Mouse (Mus musculus) forebrain, embryonic 13.5 days (tissue): Measurements from ENCODE around the gene Asz1. TPM values are rescaled to one million over a fixed set of nuclear protein-coding genes. Genes with fewer than 3 reads are reported as not detected.
A peak's percentile ranks its signal among the peaks of the same experiment; 100 is the strongest.

Source experiments
- ATAC-seq: fragments of 200-750 bp; cut with Nextera tagmentation; 2 replicates; pipeline ENCODE4 v1.8.0; 2017
- H3K27ac ChIP-seq: fragments of 300-500 bp; sonication (generic); 2 replicates; pipeline ENCODE4 v1.5.1; 2015; ENCODE audit warnings: inconsistent platforms, mild to moderate bottlenecking, moderate library complexity
- H3K27me3 ChIP-seq: fragments of 300-500 bp; sonication (generic); 2 replicates; pipeline ENCODE4 v1.6.1; 2015; ENCODE audit warnings: mild to moderate bottlenecking, inconsistent platforms
- H3K36me3 ChIP-seq: fragments of 300-500 bp; sonication (generic); 2 replicates; pipeline ENCODE4 v1.6.1; 2015; ENCODE audit warnings: mild to moderate bottlenecking, inconsistent platforms; ENCODE audit not compliant: poor library complexity, severe bottlenecking
- H3K4me1 ChIP-seq: fragments of 300-500 bp; sonication (generic); 2 replicates; pipeline ENCODE4 v1.6.1; 2015; ENCODE audit warnings: inconsistent platforms
- H3K4me2 ChIP-seq: fragments of 300-500 bp; sonication (generic); 2 replicates; pipeline ENCODE4 v1.6.1; 2015; ENCODE audit warnings: inconsistent platforms, mild to moderate bottlenecking, moderate library complexity
- H3K4me3 ChIP-seq: fragments of 300-500 bp; sonication (generic); 2 replicates; pipeline ENCODE4 v1.5.1; 2015; ENCODE audit warnings: mild to moderate bottlenecking, inconsistent platforms
- H3K9ac ChIP-seq: fragments of 300-500 bp; sonication (generic); 2 replicates; pipeline ENCODE4 v1.6.1; 2015; ENCODE audit warnings: mild to moderate bottlenecking, inconsistent platforms
- H3K9me3 ChIP-seq: fragments of 300-500 bp; sonication (generic); replicated peaks from 2 replicates; pipeline ENCODE4 v1.6.1; 2016; ENCODE audit warnings: inconsistent platforms
- WGBS: fragments of 180-500 bp; shearing (Covaris S2); methylation state at CpG from one replicate; pipeline ENCODE4 v1.1.7; 2015; 5-methylcytosine and 5-hydroxymethylcytosine counted together
- polyA plus RNA-seq: library from polyadenylated mRNA; unstranded; fragments of >200 nt; fragmentation: Nextera tagmentation; extraction: Ambion mirVana; gene quantifications from 2 replicates; pipeline ENCODE4 v1.2.1, GENCODE M21; 2015

The Asz1 gene
- polyA plus RNA-seq, 1 experiment from 2014 or later, result not detected

DNA sequence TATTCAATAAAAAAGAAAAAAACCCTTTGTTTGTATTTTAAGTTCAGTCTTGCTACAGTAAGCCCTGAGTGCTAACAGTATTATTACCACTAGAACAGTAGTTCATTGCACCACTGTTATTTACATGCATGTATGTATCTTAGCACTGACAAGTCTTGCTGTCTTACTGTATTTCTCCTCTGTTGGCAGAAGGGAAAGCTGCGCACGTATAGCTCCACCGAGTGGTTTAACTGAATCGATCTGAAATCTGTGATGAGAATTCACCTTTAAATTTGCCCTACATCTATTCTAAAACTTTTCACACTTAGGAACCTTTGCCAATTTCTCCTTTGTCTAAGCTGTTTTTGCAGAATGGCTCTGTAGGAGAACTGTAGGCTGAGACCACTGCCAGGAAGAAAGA is 64.6 kb downstream of the Asz1 start:
- no peak overlapping the region for H3K9ac ChIP-seq
- no peak for ATAC-seq
- no peaks in the 10 kb centered on the region for H3K9me3 ChIP-seq
- no peak overlapping the region for H3K4me3 ChIP-seq
- 84% methylated on average over 4 of the region's 4 CpGs for WGBS
- no peaks in the 10 kb centered on the region for H3K36me3 ChIP-seq
- H3K4me2 ChIP-seq, result no peak overlapping the region
- no peaks in the 10 kb centered on the region for H3K27me3 ChIP-seq
- no peak overlapping the region for H3K27ac ChIP-seq
- no peaks in the 10 kb centered on the region for H3K4me1 ChIP-seq

DNA sequence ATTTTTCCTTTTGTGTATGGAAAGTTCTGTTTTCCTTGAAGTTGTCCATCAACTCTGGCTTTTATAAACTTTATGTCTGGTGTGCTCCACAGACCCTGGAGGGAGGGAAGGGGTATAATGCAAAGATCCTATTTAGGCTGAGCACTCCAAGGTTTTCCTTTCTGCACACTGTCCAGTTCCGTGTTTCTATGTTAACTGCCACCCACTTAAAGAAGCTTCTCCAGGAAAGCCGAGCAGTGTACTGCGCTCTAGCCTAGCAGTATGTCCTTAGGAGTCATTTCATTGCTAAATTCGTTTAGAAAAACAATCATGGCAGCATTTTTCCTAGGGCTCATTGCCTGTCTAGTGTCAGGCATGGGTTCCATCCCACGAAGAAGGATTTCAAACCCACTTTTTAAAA is 65.7 kb downstream of the Asz1 start:
- no peak overlapping the region for H3K4me3 ChIP-seq
- H3K4me2 ChIP-seq, result no peak overlapping the region
- 81% methylated on average over 5 of the region's 5 CpGs for WGBS
- ATAC-seq, result no peak
- no peaks in the 10 kb centered on the region for H3K36me3 ChIP-seq
- H3K9ac ChIP-seq, result no peak overlapping the region
- no peaks in the 10 kb centered on the region for H3K27me3 ChIP-seq
- H3K27ac ChIP-seq, result no peak overlapping the region
- no peaks in the 10 kb centered on the region for H3K4me1 ChIP-seq
- H3K9me3 ChIP-seq, result no peaks in the 10 kb centered on the region

DNA sequence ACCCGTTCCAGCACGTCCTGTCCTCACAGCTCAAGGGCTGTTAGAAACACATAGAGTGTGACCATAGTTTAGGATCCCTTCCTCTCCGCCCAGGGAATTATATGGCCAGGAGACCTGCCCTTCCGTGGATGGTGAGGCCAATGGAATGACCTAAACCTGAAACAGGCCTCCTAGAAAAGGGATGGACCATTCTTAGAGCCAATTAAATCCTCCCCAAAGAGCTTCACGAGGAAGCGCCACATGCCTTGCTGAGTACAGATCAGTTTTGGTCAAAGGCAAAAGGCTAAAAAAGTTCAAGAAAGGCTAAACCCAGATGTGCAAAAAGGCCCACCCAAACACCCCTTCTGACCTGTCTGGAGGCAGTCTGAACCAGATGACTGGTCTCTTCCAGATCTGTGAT is 76.6 kb downstream of the Asz1 start:
- H3K4me2 ChIP-seq, result peak overlapping the region; percentile 76
- 18% methylated on average over 6 of the region's 6 CpGs for WGBS
- ATAC-seq, result no peak
- H3K4me3 ChIP-seq, result peak overlapping the region; percentile 42
- peaks cover 45% of the 10 kb centered on the region for H3K27me3 ChIP-seq
- H3K36me3 ChIP-seq, result no peaks in the 10 kb centered on the region
- no peak overlapping the region for H3K27ac ChIP-seq
- H3K9ac ChIP-seq, result peak overlapping the region; percentile 39; the same call in 1 of the 2 replicates
- no peaks in the 10 kb centered on the region for H3K9me3 ChIP-seq
- peaks cover 22% of the 10 kb centered on the region for H3K4me1 ChIP-seq

- Histone ChIP-seq H3K9me3 (no peaks in the 10 kb centered on the region), H3K4me1 (peaks cover 22% of the 10 kb centered on the region), H3K27ac (no peak overlapping the region), H3K4me2 (peak overlapping the region; percentile 76), H3K27me3 (peaks cover 45% of the 10 kb centered on the region), H3K4me3 (peak overlapping the region; percentile 42), H3K9ac (peak overlapping the region; percentile 39; the same call in 1 of the 2 replicates), H3K36me3 (no peaks in the 10 kb centered on the region)
- WGBS, result 1% methylated on average over 29 of the region's 29 CpGs
- peak; percentile 76 for ATAC-seq
These were observed 77.3 kb downstream of the Asz1 start for GRCm38 (mm10) chr6:18031509-18032010.

DNA sequence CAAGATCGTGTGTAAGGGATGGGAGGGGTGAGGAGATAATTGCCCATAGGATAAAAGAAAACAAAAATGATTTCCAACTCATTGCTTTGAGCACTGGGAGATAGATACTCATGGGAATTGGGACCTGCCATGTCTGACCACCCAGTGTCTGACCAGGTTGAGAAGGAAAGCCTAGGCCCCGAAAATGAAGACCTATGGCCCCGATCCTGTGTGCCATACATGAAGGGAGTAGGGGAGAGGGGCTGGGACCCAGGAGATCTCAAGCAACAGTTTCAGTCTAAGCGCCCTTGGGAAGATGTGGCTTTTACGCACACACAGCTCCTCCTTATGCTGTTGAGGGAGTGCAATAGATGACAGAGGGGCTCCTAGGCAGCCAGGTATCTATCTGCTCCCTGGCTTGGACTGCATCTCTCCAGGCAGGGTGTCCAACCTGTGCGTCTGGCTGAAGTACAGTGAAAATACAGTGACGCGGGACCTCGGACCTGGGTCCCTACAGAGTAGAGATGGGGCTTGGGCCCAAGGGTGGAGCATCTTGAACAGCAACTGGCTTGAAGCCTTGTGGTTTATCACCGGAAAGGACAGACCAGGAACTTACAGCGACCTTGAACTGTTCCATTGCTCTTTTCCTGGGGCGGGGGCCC is 77.9 kb downstream of the Asz1 start:
- H3K4me1 ChIP-seq, result peaks cover 22% of the 10 kb centered on the region
- H3K9me3 ChIP-seq, result no peaks in the 10 kb centered on the region
- H3K27ac ChIP-seq, result no peak overlapping the region
- H3K4me3 ChIP-seq, result peak overlapping the region; percentile 42
- no peaks in the 10 kb centered on the region for H3K36me3 ChIP-seq
- ATAC-seq, result peak; percentile 17
- 7% methylated on average over 12 of the region's 12 CpGs for WGBS
- peaks cover 45% of the 10 kb centered on the region for H3K27me3 ChIP-seq
- H3K9ac ChIP-seq, result 0 out of 2 replicates have a peak overlapping the region, but pooled peaks have one; percentile 39
- H3K4me2 ChIP-seq, result peak overlapping the region; percentile 76

- no peaks in the 10 kb centered on the region for H3K36me3 ChIP-seq
- WGBS, result under 1% methylated on average over 47 of the region's 47 CpGs
- peak; percentile 62 for ATAC-seq
- H3K4me2 ChIP-seq, result peak within 1 kb of the TSS; percentile 76
- peak within 1 kb of the TSS; percentile 42 for H3K4me3 ChIP-seq
- H3K4me1 ChIP-seq, result peaks cover 22% of the 10 kb centered on the region
- no peak within 1 kb of the TSS for H3K27ac ChIP-seq
- peak within 1 kb of the TSS; percentile 39; the same call in 1 of the 2 replicates for H3K9ac ChIP-seq
- peaks cover 45% of the 10 kb centered on the region for H3K27me3 ChIP-seq
- no peaks in the 10 kb centered on the region for H3K9me3 ChIP-seq
These were observed 78.9 kb downstream of the Asz1 start, which contains the start of gene Wnt2 for GRCm38 (mm10) chr6:18029746-18030656. Gene Wnt2, minus strand, starts transcription at chr6:18030585.

DNA sequence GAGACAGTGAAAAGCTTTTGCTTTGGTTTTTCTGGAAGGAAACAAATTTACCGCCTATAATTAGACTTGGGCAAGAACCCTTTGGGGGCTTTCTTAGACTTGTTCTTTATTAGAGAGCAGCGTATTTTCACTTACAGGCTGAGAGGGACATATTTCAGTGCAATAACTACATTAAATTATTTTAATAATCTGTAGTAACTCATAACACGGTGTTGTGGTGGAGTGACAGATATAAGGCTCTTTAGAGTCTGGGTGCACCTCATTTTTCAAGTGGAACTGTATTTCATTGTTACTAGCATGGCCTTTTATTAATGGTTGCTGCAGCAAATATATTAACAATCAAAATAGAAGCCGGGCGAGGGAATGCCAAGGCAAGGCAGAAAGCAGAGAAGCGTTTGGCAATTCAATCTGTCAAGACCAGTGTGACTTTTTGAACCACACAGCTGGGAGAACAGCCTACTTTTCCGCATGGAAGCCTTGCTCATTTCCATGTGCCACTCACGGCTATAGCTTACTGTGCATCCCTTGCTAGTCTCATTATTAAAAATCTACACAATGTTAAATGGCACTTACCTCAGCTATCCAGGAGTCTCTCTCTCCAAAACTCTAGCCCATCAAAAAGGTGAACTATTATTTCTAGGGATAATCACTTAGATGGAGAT is 84.6 kb downstream of the Asz1 start:
- Histone ChIP-seq H3K9ac (no peak overlapping the region), H3K27me3 (peaks cover 11% of the 10 kb centered on the region), H3K9me3 (no peaks in the 10 kb centered on the region), H3K36me3 (no peaks in the 10 kb centered on the region), H3K4me2 (no peak overlapping the region), H3K27ac (no peak overlapping the region), H3K4me1 (no peaks in the 10 kb centered on the region), H3K4me3 (no peak overlapping the region)
- no peak for ATAC-seq
- 85% methylated on average over 8 of the region's 8 CpGs for WGBS

DNA sequence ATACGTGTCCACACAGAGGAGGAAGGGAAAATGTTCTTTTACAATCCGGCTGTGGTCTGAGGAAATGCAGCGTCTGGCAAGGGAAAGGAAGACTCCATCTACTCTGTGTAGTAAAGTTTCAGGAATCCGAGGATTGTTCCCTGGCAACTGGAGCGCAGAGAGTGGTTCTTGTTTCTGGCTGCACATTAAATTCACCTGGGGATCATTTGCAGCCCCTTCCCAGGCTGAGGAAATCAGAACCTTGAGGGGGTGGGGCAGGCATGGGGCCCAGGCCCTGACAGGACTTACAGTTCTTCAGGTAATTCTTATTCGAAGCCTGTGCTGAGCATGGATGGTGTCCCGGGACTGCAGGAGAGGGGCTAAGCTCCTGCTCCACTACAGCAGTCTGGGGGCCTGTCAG is 95.5 kb downstream of the Asz1 start:
- Histone ChIP-seq H3K4me1 (no peaks in the 10 kb centered on the region), H3K27me3 (no peaks in the 10 kb centered on the region), H3K9me3 (no peaks in the 10 kb centered on the region), H3K27ac (no peak overlapping the region), H3K36me3 (no peaks in the 10 kb centered on the region), H3K4me2 (no peak overlapping the region), H3K4me3 (no peak overlapping the region), H3K9ac (no peak overlapping the region)
- ATAC-seq, result no peak
- WGBS, result 78% methylated on average over 7 of the region's 7 CpGs

DNA sequence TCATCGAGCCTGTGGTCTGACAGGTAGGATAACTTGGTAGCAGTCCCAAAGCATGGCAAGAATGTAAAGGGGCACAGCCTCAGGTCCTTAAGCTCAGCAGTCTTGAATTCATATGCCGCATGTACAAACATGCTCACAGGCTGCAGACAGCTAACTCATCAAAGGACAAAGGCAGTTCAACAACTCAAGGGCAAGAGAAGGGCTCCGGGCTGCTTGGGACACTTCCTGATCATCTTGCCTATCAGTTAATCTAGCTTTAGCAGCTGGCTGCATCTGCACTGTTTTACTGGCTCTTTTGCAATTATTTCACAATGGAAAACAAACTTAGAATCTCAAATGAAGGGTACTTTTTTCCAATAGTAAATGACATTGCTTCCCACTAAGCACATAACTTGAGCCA is 101.5 kb downstream of the Asz1 start:
- Histone ChIP-seq H3K36me3 (no peaks in the 10 kb centered on the region), H3K4me1 (no peaks in the 10 kb centered on the region), H3K27me3 (no peaks in the 10 kb centered on the region), H3K9me3 (no peaks in the 10 kb centered on the region), H3K4me2 (no peak overlapping the region), H3K9ac (no peak overlapping the region), H3K27ac (no peak overlapping the region), H3K4me3 (no peak overlapping the region)
- 90% methylated on average over 3 of the region's 3 CpGs for WGBS
- no peak for ATAC-seq

GRCm38 (mm10) chr6:18002065-18002464 is 106.8 kb downstream of the Asz1 start:
- Histone ChIP-seq H3K9me3 (no peaks in the 10 kb centered on the region), H3K4me1 (no peaks in the 10 kb centered on the region), H3K27ac (no peak overlapping the region), H3K4me2 (no peak overlapping the region), H3K27me3 (peaks cover 8% of the 10 kb centered on the region; the same call in 1 of the 2 replicates), H3K36me3 (no peaks in the 10 kb centered on the region), H3K9ac (no peak overlapping the region), H3K4me3 (no peak overlapping the region)
- ATAC-seq, result no peak
- 90% methylated on average over 6 of the region's 6 CpGs for WGBS
